Mouse (Mus musculus) forebrain, embryonic 14.5 days (tissue): ENCODE results near the gene Ing4. TPM values are rescaled to one million over a fixed set of nuclear protein-coding genes. Genes with fewer than 3 reads are reported as not detected.
"Not testable (repeated sequence)": the region's sequence is repeated elsewhere in the genome, so short reads cannot be mapped to it uniquely, and the experiment has no call there.

ENCODE experiments used
- ATAC-seq: fragments of 200-750 bp; cut with Nextera tagmentation; 2 replicates; pipeline ENCODE4 v1.8.0; 2017; ENCODE audit warnings: mild to moderate bottlenecking, moderate library complexity
- DNase-seq: peaks from one replicate; pipeline ENCODE4 v3.0.0-alpha.2; 2015; ENCODE audit warnings: low spot score
- H3K27ac ChIP-seq: fragments of 300-500 bp; sonication (generic); 2 replicates; pipeline ENCODE4 v1.5.1; 2014; ENCODE audit warnings: low read depth, mild to moderate bottlenecking, control low read depth, low read length, moderate library complexity
- H3K27me3 ChIP-seq: fragments of 300-500 bp; sonication (generic); replicated peaks from 2 replicates; pipeline ENCODE4 v1.6.1; 2014; ENCODE audit warnings: low read length, control low read depth, mixed read lengths; ENCODE audit not compliant: control insufficient read depth, insufficient read depth
- H3K36me3 ChIP-seq: fragments of 300-500 bp; sonication (generic); 2 replicates; pipeline ENCODE4 v1.6.1; 2014; ENCODE audit warnings: low read length, control low read depth; ENCODE audit not compliant: control insufficient read depth, insufficient read depth
- H3K4me1 ChIP-seq: fragments of 300-500 bp; sonication (generic); 2 replicates; pipeline ENCODE4 v1.6.1; 2014; ENCODE audit warnings: antibody characterized with exemption, low read length, control low read depth; ENCODE audit not compliant: control insufficient read depth, insufficient read depth
- H3K4me2 ChIP-seq: fragments of 300-500 bp; sonication (generic); 2 replicates; pipeline ENCODE4 v1.6.1; 2014; ENCODE audit warnings: mild to moderate bottlenecking, control low read depth, low read length
- H3K4me3 ChIP-seq: fragments of 300-500 bp; sonication (generic); 2 replicates; pipeline ENCODE4 v1.5.1; 2014; ENCODE audit warnings: low read depth, low read length, control low read depth
- H3K9ac ChIP-seq: fragments of 300-500 bp; sonication (generic); 2 replicates; pipeline ENCODE4 v1.6.1; 2014; ENCODE audit warnings: mild to moderate bottlenecking, low read length, control low read depth, moderate library complexity
- H3K9me3 ChIP-seq: fragments of 300-500 bp; sonication (generic); replicated peaks from 2 replicates; pipeline ENCODE4 v1.6.1; 2016; ENCODE audit warnings: low read length, control low read depth, mixed read lengths; ENCODE audit not compliant: control insufficient read depth
- WGBS: fragments of 180-500 bp; shearing (Covaris S2); extraction: QIAGEN DNeasy Blood & Tissue Kit; methylation state at CpG from one replicate; pipeline ENCODE4 v1.1.7; 2014; 5-methylcytosine and 5-hydroxymethylcytosine counted together
- polyA plus RNA-seq: library from polyadenylated mRNA; unstranded; fragments of >200 nt; fragmentation: Nextera tagmentation; extraction: Ambion mirVana; gene quantifications from 2 replicates; pipeline ENCODE4 v1.2.1, GENCODE M21; 2014

Gene Ing4
- polyA plus RNA-seq, 1 experiment from 2014 or later = 181 TPM

- not testable (repeated sequence) for H3K27me3 ChIP-seq, ATAC-seq, H3K27ac ChIP-seq, H3K4me2 ChIP-seq, H3K4me3 ChIP-seq, H3K9ac ChIP-seq, H3K4me1 ChIP-seq, H3K9me3 ChIP-seq
- H3K36me3 ChIP-seq = peaks cover 71% of the 10 kb centered on the region
- peak; percentile 23 for DNase-seq
- WGBS = 27% methylated on average over 7 of the region's 9 CpGs
These were observed 9.0 kb upstream of the Ing4 start for GRCm38 (mm10) chr6:125030532-125030931.

GRCm38 (mm10) chr6:125031604-125032003 is 8.0 kb upstream of the Ing4 start:
- H3K4me3 ChIP-seq = no peak overlapping the region
- H3K4me2 ChIP-seq = no peak overlapping the region
- H3K9me3 ChIP-seq = no peaks in the 10 kb centered on the region
- no peak overlapping the region for H3K27ac ChIP-seq
- no peaks in the 10 kb centered on the region; the same call in 1 of the 2 replicates for H3K4me1 ChIP-seq
- DNase-seq = no peak
- no peak overlapping the region for H3K9ac ChIP-seq
- ATAC-seq = no peak
- peaks cover 74% of the 10 kb centered on the region for H3K36me3 ChIP-seq
- no peaks in the 10 kb centered on the region for H3K27me3 ChIP-seq
- WGBS = 91% methylated on average over 16 of the region's 16 CpGs

- ATAC-seq (no peak), DNase-seq (no peak)
- Histone ChIP-seq H3K36me3 (peaks cover 47% of the 10 kb centered on the region), H3K4me3 (peak overlapping the region; percentile 20; the same call in 1 of the 2 replicates), H3K9ac (no peak overlapping the region), H3K4me1 (peaks cover 6% of the 10 kb centered on the region; the same call in 1 of the 2 replicates), H3K27ac (no peak overlapping the region), H3K27me3 (no peaks in the 10 kb centered on the region), H3K4me2 (peak overlapping the region; percentile 51), H3K9me3 (no peaks in the 10 kb centered on the region)
- 95% methylated on average over 4 of the region's 4 CpGs for WGBS
These were observed 894 bp upstream of the Ing4 start for GRCm38 (mm10) chr6:125038666-125039065.

- no peaks in the 10 kb centered on the region for H3K27me3 ChIP-seq
- 7% methylated on average over 8 of the region's 8 CpGs for WGBS
- no peak overlapping the region for H3K9ac ChIP-seq
These were observed 429 bp upstream of the Ing4 start for GRCm38 (mm10) chr6:125039131-125039530.

GRCm38 (mm10) chr6:125040221-125040620 is 661 bp downstream of the Ing4 start:
- ATAC-seq (no peak), DNase-seq (no peak)
- Histone ChIP-seq H3K27ac (0 out of 2 replicates have a peak overlapping the region, but pooled peaks have one; percentile 81), H3K9ac (peak overlapping the region; percentile 80), H3K4me3 (peak overlapping the region; percentile 75), H3K4me1 (peaks cover 6% of the 10 kb centered on the region; the same call in 1 of the 2 replicates), H3K27me3 (no peaks in the 10 kb centered on the region), H3K36me3 (peaks cover 47% of the 10 kb centered on the region), H3K9me3 (no peaks in the 10 kb centered on the region), H3K4me2 (peak overlapping the region; percentile 90)
- WGBS = 22% methylated on average over 7 of the region's 7 CpGs

More at GRCm38 (mm10) chr6:125039131-125039530, 429 bp upstream of the Ing4 start:
- Histone ChIP-seq H3K4me1 (peaks cover 6% of the 10 kb centered on the region; the same call in 1 of the 2 replicates), H3K36me3 (peaks cover 47% of the 10 kb centered on the region), H3K4me2 (peak overlapping the region; percentile 51), H3K9me3 (no peaks in the 10 kb centered on the region), H3K27ac (no peak overlapping the region), H3K4me3 (peak overlapping the region; percentile 20)
- no peak; the same call in 1 of the 2 replicates for ATAC-seq
- DNase-seq = no peak

- Histone ChIP-seq H3K27ac (no peak overlapping the region), H3K4me2 (peak overlapping the region; percentile 90; the same call in 1 of the 2 replicates)
These were observed 1.5 kb downstream of the Ing4 start for GRCm38 (mm10) chr6:125041047-125041446.

GRCm38 (mm10) chr6:125042081-125042480 is 2.5 kb downstream of the Ing4 start:
- H3K4me1 ChIP-seq = peaks cover 6% of the 10 kb centered on the region; the same call in 1 of the 2 replicates
- WGBS = 97% methylated on average over 7 of the region's 7 CpGs
- ATAC-seq = no peak
- no peaks in the 10 kb centered on the region for H3K9me3 ChIP-seq
- H3K4me3 ChIP-seq = no peak overlapping the region
- H3K36me3 ChIP-seq = peaks cover 46% of the 10 kb centered on the region
- no peak overlapping the region for H3K9ac ChIP-seq
- no peak for DNase-seq
- no peak overlapping the region for H3K27ac ChIP-seq
- H3K27me3 ChIP-seq = no peaks in the 10 kb centered on the region
- no peak overlapping the region for H3K4me2 ChIP-seq

More at GRCm38 (mm10) chr6:125041047-125041446, 1.5 kb downstream of the Ing4 start:
- DNase-seq = no peak
- Histone ChIP-seq H3K4me1 (peaks cover 6% of the 10 kb centered on the region; the same call in 1 of the 2 replicates), H3K9me3 (no peaks in the 10 kb centered on the region), H3K9ac (no peak overlapping the region), H3K4me3 (no peak overlapping the region), H3K27me3 (no peaks in the 10 kb centered on the region), H3K36me3 (peaks cover 47% of the 10 kb centered on the region)
- 90% methylated on average over 7 of the region's 7 CpGs for WGBS
- ATAC-seq = no peak

- WGBS = 28% methylated on average over 5 of the region's 5 CpGs
- no peak overlapping the region for H3K9ac ChIP-seq
- H3K9me3 ChIP-seq = no peaks in the 10 kb centered on the region
- ATAC-seq = peak; percentile 69
- peak; percentile 90 for DNase-seq
- no peak overlapping the region for H3K27ac ChIP-seq
- no peak overlapping the region for H3K4me3 ChIP-seq
- H3K4me1 ChIP-seq = no peaks in the 10 kb centered on the region
- H3K27me3 ChIP-seq = no peaks in the 10 kb centered on the region
- H3K4me2 ChIP-seq = no peak overlapping the region
- H3K36me3 ChIP-seq = peaks cover 82% of the 10 kb centered on the region
These were observed 7.1 kb downstream of the Ing4 start for GRCm38 (mm10) chr6:125046691-125047090.

GRCm38 (mm10) chr6:125049678-125050077 is 10.1 kb downstream of the Ing4 start, which contains the start of gene Acrbp:
Acrbp (plus strand) TSS chr6:125049689.
- no peak for ATAC-seq
- Histone ChIP-seq H3K27me3 (no peaks in the 10 kb centered on the region), H3K9me3 (no peaks in the 10 kb centered on the region), H3K4me3 (no peak within 1 kb of the TSS), H3K4me1 (no peaks in the 10 kb centered on the region), H3K9ac (no peak within 1 kb of the TSS), H3K36me3 (peaks cover 95% of the 10 kb centered on the region), H3K27ac (no peak within 1 kb of the TSS), H3K4me2 (no peak within 1 kb of the TSS)
- WGBS = 33% methylated on average over 20 of the region's 20 CpGs
- DNase-seq = no peak
